Mouse (Mus musculus) CH12.LX (cell line): Measurements from ENCODE around the gene Tob1.

Experiments used
- CHD1 ChIP-seq: IDR thresholded peaks from 2 replicates; pipeline ENCODE4 v1.6.1; 2012; ENCODE audit warnings: low read depth, low read length, improper control_type of control experiment, inconsistent platforms
- CTCF ChIP-seq, 2 experiments: IDR thresholded peaks in 1 of 2; conservative IDR thresholded peaks in 1 of 2; 2 replicates each; pipeline ENCODE4 v1.5.1; 2011 to 2012; ENCODE audit warnings: low read depth in 2 of 2, low read length in 2 of 2, improper control_type of control experiment in 1 of 2, inconsistent platforms in 1 of 2, mild to moderate bottlenecking in 1 of 2, moderate library complexity in 1 of 2
- POLR2A ChIP-seq: IDR thresholded peaks from 2 replicates; pipeline ENCODE4 v1.6.1; 2011; ENCODE audit warnings: low read depth, mild to moderate bottlenecking, improper control_type of control experiment, low read length

- no peak for TF ChIP-seq POLR2A
- TF ChIP-seq CTCF (conservative IDR thresholded peaks at IDR 0.05 in 1 of 2, IDR thresholded peaks at IDR 0.05 in 1 of 2; ENCODE audit: low read depth in 2 of 2, low read length in 2 of 2): no peak
- TF ChIP-seq CHD1: no peak
These were observed 36.0 kb upstream of the Tob1 start for GRCm38 (mm10) chr11:94175288-94175687.
